Mouse (Mus musculus) liver, embryonic 12.5 days (tissue): ENCODE data around the gene Dock8. TPM values are rescaled to one million over a fixed set of nuclear protein-coding genes. Genes with fewer than 3 reads are reported as not detected.

Experiments
- ATAC-seq: fragments of 200-750 bp; cut with Nextera tagmentation; 2 replicates; pipeline ENCODE4 v1.8.0; 2017; ENCODE audit warnings: moderate number of reproducible peaks, mild to moderate bottlenecking, moderate library complexity
- H3K27ac ChIP-seq: fragments of 300-500 bp; sonication (generic); 2 replicates; pipeline ENCODE4 v1.5.1; 2016; ENCODE audit warnings: mild to moderate bottlenecking
- H3K27me3 ChIP-seq: fragments of 300-500 bp; sonication (generic); replicated peaks from 2 replicates; pipeline ENCODE4 v1.6.1; 2016; ENCODE audit warnings: mild to moderate bottlenecking, moderate library complexity
- H3K36me3 ChIP-seq: fragments of 300-500 bp; sonication (generic); 2 replicates; pipeline ENCODE4 v1.6.1; 2016; ENCODE audit warnings: mild to moderate bottlenecking, moderate library complexity
- H3K4me1 ChIP-seq: fragments of 300-500 bp; sonication (generic); 2 replicates; pipeline ENCODE4 v1.6.1; 2016
- H3K4me2 ChIP-seq: fragments of 300-500 bp; sonication (generic); 2 replicates; pipeline ENCODE4 v1.6.1; 2016; ENCODE audit warnings: mild to moderate bottlenecking, moderate library complexity
- H3K4me3 ChIP-seq: fragments of 300-500 bp; sonication (generic); 2 replicates; pipeline ENCODE4 v1.5.1; 2016; ENCODE audit warnings: mild to moderate bottlenecking, moderate library complexity
- H3K9ac ChIP-seq: fragments of 300-500 bp; sonication (generic); 2 replicates; pipeline ENCODE4 v1.6.1; 2016; ENCODE audit warnings: mild to moderate bottlenecking, moderate library complexity
- H3K9me3 ChIP-seq: fragments of 300-500 bp; sonication (generic); replicated peaks from 2 replicates; pipeline ENCODE4 v1.6.1; 2016; ENCODE audit warnings: mild to moderate bottlenecking, moderate library complexity
- WGBS: fragments of 180-500 bp; shearing (Covaris S2); methylation state at CpG from one replicate; pipeline ENCODE4 v1.1.7; 2016; ENCODE audit not compliant: insufficient replicate concordance; 5-methylcytosine and 5-hydroxymethylcytosine counted together
- polyA plus RNA-seq: library from polyadenylated mRNA; unstranded; fragments of >200 nt; fragmentation: Nextera tagmentation; extraction: Ambion mirVana; gene quantifications from 2 replicates; pipeline ENCODE4 v1.2.1, GENCODE M21; 2016

The Dock8 gene
- polyA plus RNA-seq, 1 experiment from 2014 or later: 11.0 TPM

GRCm38 (mm10) chr19:25220611-25221010 lies 221.3 kb downstream of the Dock8 start:
- H3K36me3 ChIP-seq: no peaks in the 10 kb centered on the region
- no peak for ATAC-seq
- H3K27me3 ChIP-seq: no peaks in the 10 kb centered on the region
- no peaks in the 10 kb centered on the region for H3K9me3 ChIP-seq
- no peak overlapping the region for H3K4me2 ChIP-seq
- no peaks in the 10 kb centered on the region for H3K4me1 ChIP-seq
- no peak overlapping the region for H3K4me3 ChIP-seq
- H3K9ac ChIP-seq: no peak overlapping the region
- WGBS: 57% methylated on average over 2 of the region's 2 CpGs
- no peak overlapping the region for H3K27ac ChIP-seq

- Histone ChIP-seq H3K4me2 (no peak overlapping the region), H3K9ac (no peak overlapping the region), H3K4me1 (no peaks in the 10 kb centered on the region), H3K27me3 (no peaks in the 10 kb centered on the region), H3K36me3 (no peaks in the 10 kb centered on the region), H3K9me3 (no peaks in the 10 kb centered on the region), H3K4me3 (no peak overlapping the region), H3K27ac (no peak overlapping the region)
- no peak; the same call in 1 of the 2 replicates for ATAC-seq
- WGBS: 51% methylated on average over 9 of the region's 9 CpGs
Observed at GRCm38 (mm10) chr19:25221964-25222640, 222.8 kb downstream of the Dock8 start.

- H3K4me2 ChIP-seq: no peak overlapping the region
- H3K9ac ChIP-seq: no peak overlapping the region
- no peaks in the 10 kb centered on the region for H3K9me3 ChIP-seq
- H3K27ac ChIP-seq: no peak overlapping the region
- H3K4me3 ChIP-seq: no peak overlapping the region
- H3K36me3 ChIP-seq: no peaks in the 10 kb centered on the region
- H3K27me3 ChIP-seq: peaks cover 14% of the 10 kb centered on the region
- peak; percentile 46; the same call in 1 of the 2 replicates for ATAC-seq
- 64% methylated on average over 4 of the region's 4 CpGs for WGBS
- no peaks in the 10 kb centered on the region for H3K4me1 ChIP-seq
Observed at GRCm38 (mm10) chr19:25230058-25230974, 231.0 kb downstream of the Dock8 start.

GRCm38 (mm10) chr19:25230975-25231334 lies 231.6 kb downstream of the Dock8 start:
- H3K9ac ChIP-seq: no peak overlapping the region
- peaks cover 20% of the 10 kb centered on the region for H3K27me3 ChIP-seq
- H3K4me1 ChIP-seq: no peaks in the 10 kb centered on the region
- H3K27ac ChIP-seq: no peak overlapping the region
- no peak for ATAC-seq
- WGBS: 65% methylated on average over 4 of the region's 4 CpGs
- H3K4me3 ChIP-seq: no peak overlapping the region
- no peak overlapping the region for H3K4me2 ChIP-seq
- H3K36me3 ChIP-seq: no peaks in the 10 kb centered on the region
- no peaks in the 10 kb centered on the region for H3K9me3 ChIP-seq

GRCm38 (mm10) chr19:25232032-25232431 lies 232.7 kb downstream of the Dock8 start:
- no peak for ATAC-seq
- 39% methylated on average over 10 of the region's 10 CpGs for WGBS
- no peak overlapping the region for H3K4me2 ChIP-seq
- peaks cover 3% of the 10 kb centered on the region; the same call in 1 of the 2 replicates for H3K4me1 ChIP-seq
- no peaks in the 10 kb centered on the region for H3K9me3 ChIP-seq
- peaks cover 31% of the 10 kb centered on the region for H3K27me3 ChIP-seq
- no peaks in the 10 kb centered on the region for H3K36me3 ChIP-seq
- H3K9ac ChIP-seq: no peak overlapping the region
- H3K4me3 ChIP-seq: no peak overlapping the region
- no peak overlapping the region for H3K27ac ChIP-seq

- peak; percentile 71 for ATAC-seq
- 2% methylated on average over 76 of the region's 76 CpGs for WGBS
Observed at GRCm38 (mm10) chr19:25236596-25237491, 237.5 kb downstream of the Dock8 start, which contains the start of gene Kank1. Kank1 (plus strand) TSS chr19:25236975.

GRCm38 (mm10) chr19:25237492-25238040 lies 238.2 kb downstream of the Dock8 start:
- Histone ChIP-seq H3K4me3 (peak overlapping the region; percentile 58), H3K9ac (peak overlapping the region; percentile 31), H3K36me3 (no peaks in the 10 kb centered on the region), H3K4me2 (peak overlapping the region; percentile 72), H3K9me3 (no peaks in the 10 kb centered on the region), H3K27me3 (peaks cover 64% of the 10 kb centered on the region), H3K27ac (no peak overlapping the region), H3K4me1 (peaks cover 7% of the 10 kb centered on the region; the same call in 1 of the 2 replicates)
- WGBS: 1% methylated on average over 35 of the region's 35 CpGs
- no peak for ATAC-seq

More at GRCm38 (mm10) chr19:25236596-25237491, 237.5 kb downstream of the Dock8 start, which contains the start of gene Kank1:
- Histone ChIP-seq H3K4me3 (peak within 1 kb of the TSS; percentile 58), H3K36me3 (no peaks in the 10 kb centered on the region), H3K9me3 (no peaks in the 10 kb centered on the region), H3K27ac (peak within 1 kb of the TSS; percentile 48; the same call in 1 of the 2 replicates), H3K27me3 (peaks cover 64% of the 10 kb centered on the region), H3K4me1 (peaks cover 7% of the 10 kb centered on the region; the same call in 1 of the 2 replicates), H3K9ac (peak within 1 kb of the TSS; percentile 31), H3K4me2 (peak within 1 kb of the TSS; percentile 72)

- Histone ChIP-seq H3K36me3 (no peaks in the 10 kb centered on the region), H3K4me1 (peaks cover 7% of the 10 kb centered on the region; the same call in 1 of the 2 replicates), H3K4me2 (peak overlapping the region; percentile 72), H3K9me3 (no peaks in the 10 kb centered on the region), H3K27ac (no peak overlapping the region), H3K27me3 (peaks cover 64% of the 10 kb centered on the region), H3K4me3 (peak overlapping the region; percentile 58; the same call in 1 of the 2 replicates), H3K9ac (no peak overlapping the region)
- 7% methylated on average over 13 of the region's 13 CpGs for WGBS
- no peak for ATAC-seq
Observed at GRCm38 (mm10) chr19:25238121-25238520, 238.8 kb downstream of the Dock8 start.

GRCm38 (mm10) chr19:25243566-25243965 lies 244.2 kb downstream of the Dock8 start:
- Histone ChIP-seq H3K9ac (no peak overlapping the region), H3K9me3 (no peaks in the 10 kb centered on the region), H3K4me2 (no peak overlapping the region), H3K4me3 (no peak overlapping the region), H3K27me3 (peaks cover 18% of the 10 kb centered on the region), H3K27ac (no peak overlapping the region), H3K36me3 (no peaks in the 10 kb centered on the region), H3K4me1 (no peaks in the 10 kb centered on the region)
- WGBS: 67% methylated on average over 4 of the region's 4 CpGs
- ATAC-seq: no peak

GRCm38 (mm10) chr19:25246062-25246461 lies 246.7 kb downstream of the Dock8 start:
- no peak overlapping the region for H3K4me2 ChIP-seq
- H3K27me3 ChIP-seq: no peaks in the 10 kb centered on the region
- no peaks in the 10 kb centered on the region for H3K9me3 ChIP-seq
- H3K27ac ChIP-seq: no peak overlapping the region
- no peaks in the 10 kb centered on the region for H3K4me1 ChIP-seq
- ATAC-seq: no peak
- H3K36me3 ChIP-seq: no peaks in the 10 kb centered on the region
- no peak overlapping the region for H3K9ac ChIP-seq
- H3K4me3 ChIP-seq: no peak overlapping the region
- 80% methylated on average over 8 of the region's 8 CpGs for WGBS
